Mouse (Mus musculus) hindbrain, embryonic 16.5 days (tissue): Measurements from ENCODE around the gene Tnks1bp1. TPM values are rescaled to one million over a fixed set of nuclear protein-coding genes. Genes with fewer than 3 reads are reported as not detected.
A peak's percentile ranks its signal among the peaks of the same experiment; 100 is the strongest.

ENCODE experiments used
- ATAC-seq: fragments of 200-750 bp; cut with Nextera tagmentation; 2 replicates; pipeline ENCODE4 v1.8.0; 2017; ENCODE audit warnings: moderate TSS enrichment, moderate library complexity
- H3K27ac ChIP-seq: fragments of 300-500 bp; sonication (generic); 2 replicates; pipeline ENCODE4 v1.5.1; 2014; ENCODE audit warnings: low read depth, mild to moderate bottlenecking, control low read depth, low read length, moderate library complexity
- H3K27me3 ChIP-seq: fragments of 300-500 bp; sonication (generic); replicated peaks from 2 replicates; pipeline ENCODE4 v1.6.1; 2014; ENCODE audit warnings: low read length; ENCODE audit not compliant: control insufficient read depth, insufficient read depth
- H3K36me3 ChIP-seq: fragments of 300-500 bp; sonication (generic); 2 replicates; pipeline ENCODE4 v1.6.1; 2014; ENCODE audit warnings: mild to moderate bottlenecking, low read length, moderate library complexity, mixed read lengths; ENCODE audit not compliant: control insufficient read depth, insufficient read depth
- H3K4me1 ChIP-seq: fragments of 300-500 bp; sonication (generic); 2 replicates; pipeline ENCODE4 v1.6.1; 2014; ENCODE audit warnings: low read depth, low read length; ENCODE audit not compliant: control insufficient read depth, insufficient read depth
- H3K4me2 ChIP-seq: fragments of 300-500 bp; sonication (generic); 2 replicates; pipeline ENCODE4 v1.6.1; 2014; ENCODE audit warnings: mild to moderate bottlenecking, low read length, control low read depth, moderate library complexity
- H3K4me3 ChIP-seq: fragments of 300-500 bp; sonication (generic); 2 replicates; pipeline ENCODE4 v1.5.1; 2014; ENCODE audit warnings: mild to moderate bottlenecking, low read length, control low read depth, moderate library complexity
- H3K9ac ChIP-seq: fragments of 300-500 bp; sonication (generic); 2 replicates; pipeline ENCODE4 v1.6.1; 2014; ENCODE audit warnings: low read depth, mild to moderate bottlenecking, control low read depth, low read length, moderate library complexity
- H3K9me3 ChIP-seq: fragments of 300-500 bp; sonication (generic); 2 replicates; pipeline ENCODE4 v1.6.1; 2014; ENCODE audit warnings: mild to moderate bottlenecking, low read length, moderate library complexity; ENCODE audit not compliant: control insufficient read depth
- WGBS: fragments of 180-500 bp; shearing (Covaris S2); extraction: QIAGEN DNeasy Blood & Tissue Kit; methylation state at CpG from one replicate; pipeline ENCODE4 v1.1.7; 2014; 5-methylcytosine and 5-hydroxymethylcytosine counted together
- polyA plus RNA-seq: library from polyadenylated mRNA; unstranded; fragments of >200 nt; fragmentation: Nextera tagmentation; extraction: Ambion mirVana; gene quantifications from 2 replicates; pipeline ENCODE4 v1.2.1, GENCODE M21; 2015

Gene Tnks1bp1
- polyA plus RNA-seq, 1 experiment from 2014 or later, result 19.6 TPM

- Histone ChIP-seq H3K27ac (no peak overlapping the region), H3K36me3 (peaks cover 10% of the 10 kb centered on the region)
These were observed 20.2 kb downstream of the Tnks1bp1 start for GRCm38 (mm10) chr2:85067903-85068625.

GRCm38 (mm10) chr2:85068626-85069025 lies 20.8 kb downstream of the Tnks1bp1 start:
- Histone ChIP-seq H3K4me1 (no peaks in the 10 kb centered on the region), H3K27ac (no peak overlapping the region), H3K9me3 (no peaks in the 10 kb centered on the region), H3K4me2 (no peak overlapping the region), H3K9ac (no peak overlapping the region), H3K4me3 (no peak overlapping the region), H3K27me3 (no peaks in the 10 kb centered on the region), H3K36me3 (peaks cover 9% of the 10 kb centered on the region)
- 86% methylated on average over 2 of the region's 2 CpGs for WGBS
- ATAC-seq, result no peak

More at GRCm38 (mm10) chr2:85067903-85068625, 20.2 kb downstream of the Tnks1bp1 start:
- WGBS, result 68% methylated on average over 10 of the region's 10 CpGs
- no peaks in the 10 kb centered on the region for H3K9me3 ChIP-seq
- H3K4me1 ChIP-seq, result no peaks in the 10 kb centered on the region
- no peak for ATAC-seq
- H3K4me2 ChIP-seq, result no peak overlapping the region
- H3K4me3 ChIP-seq, result no peak overlapping the region
- H3K9ac ChIP-seq, result no peak overlapping the region
- H3K27me3 ChIP-seq, result no peaks in the 10 kb centered on the region

GRCm38 (mm10) chr2:85070086-85070485 lies 22.3 kb downstream of the Tnks1bp1 start:
- Histone ChIP-seq H3K27me3 (no peaks in the 10 kb centered on the region), H3K36me3 (peaks cover 8% of the 10 kb centered on the region), H3K27ac (no peak overlapping the region), H3K9me3 (no peaks in the 10 kb centered on the region), H3K4me3 (no peak overlapping the region), H3K9ac (no peak overlapping the region), H3K4me2 (no peak overlapping the region), H3K4me1 (no peaks in the 10 kb centered on the region)
- ATAC-seq, result no peak
- 69% methylated on average over 15 of the region's 15 CpGs for WGBS

GRCm38 (mm10) chr2:85071921-85072320 lies 24.1 kb downstream of the Tnks1bp1 start:
- ATAC-seq, result no peak
- no peaks in the 10 kb centered on the region for H3K9me3 ChIP-seq
- peaks cover 8% of the 10 kb centered on the region for H3K36me3 ChIP-seq
- H3K4me3 ChIP-seq, result no peak overlapping the region
- 93% methylated on average over 5 of the region's 5 CpGs for WGBS
- no peak overlapping the region for H3K4me2 ChIP-seq
- no peaks in the 10 kb centered on the region for H3K4me1 ChIP-seq
- no peaks in the 10 kb centered on the region for H3K27me3 ChIP-seq
- no peak overlapping the region for H3K27ac ChIP-seq
- H3K9ac ChIP-seq, result no peak overlapping the region

- Histone ChIP-seq H3K9me3 (no peaks in the 10 kb centered on the region), H3K4me3 (no peak overlapping the region), H3K27me3 (no peaks in the 10 kb centered on the region), H3K4me2 (no peak overlapping the region), H3K4me1 (no peaks in the 10 kb centered on the region), H3K27ac (no peak overlapping the region), H3K36me3 (peaks cover 10% of the 10 kb centered on the region), H3K9ac (no peak overlapping the region)
- WGBS, result 88% methylated on average over 5 of the region's 5 CpGs
- ATAC-seq, result no peak
These were observed 25.9 kb downstream of the Tnks1bp1 start for GRCm38 (mm10) chr2:85073751-85074150.

GRCm38 (mm10) chr2:85088716-85089646 lies 41.2 kb downstream of the Tnks1bp1 start:
- no peaks in the 10 kb centered on the region for H3K9me3 ChIP-seq
- H3K9ac ChIP-seq, result no peak overlapping the region
- no peaks in the 10 kb centered on the region for H3K36me3 ChIP-seq
- peak; percentile 89 for ATAC-seq
- no peak overlapping the region for H3K4me2 ChIP-seq
- no peaks in the 10 kb centered on the region for H3K4me1 ChIP-seq
- H3K27me3 ChIP-seq, result no peaks in the 10 kb centered on the region
- no peak overlapping the region for H3K4me3 ChIP-seq
- 61% methylated on average over 11 of the region's 11 CpGs for WGBS
- H3K27ac ChIP-seq, result no peak overlapping the region

- H3K27me3 ChIP-seq, result no peaks in the 10 kb centered on the region
- 97% methylated on average over 4 of the region's 4 CpGs for WGBS
- H3K27ac ChIP-seq, result no peak overlapping the region
- no peak for ATAC-seq
- H3K4me3 ChIP-seq, result no peak overlapping the region
- H3K9me3 ChIP-seq, result no peaks in the 10 kb centered on the region
- H3K4me2 ChIP-seq, result no peak overlapping the region
- no peaks in the 10 kb centered on the region for H3K4me1 ChIP-seq
- no peak overlapping the region for H3K9ac ChIP-seq
- H3K36me3 ChIP-seq, result no peaks in the 10 kb centered on the region
These were observed 43.5 kb downstream of the Tnks1bp1 start for GRCm38 (mm10) chr2:85091325-85091724.

GRCm38 (mm10) chr2:85093376-85093775 lies 45.6 kb downstream of the Tnks1bp1 start:
- H3K9ac ChIP-seq, result no peak overlapping the region
- no peaks in the 10 kb centered on the region for H3K9me3 ChIP-seq
- no peak overlapping the region for H3K4me2 ChIP-seq
- WGBS, result 91% methylated on average over 1 of the region's 1 CpGs
- H3K4me1 ChIP-seq, result no peaks in the 10 kb centered on the region
- no peaks in the 10 kb centered on the region for H3K27me3 ChIP-seq
- H3K4me3 ChIP-seq, result no peak overlapping the region
- ATAC-seq, result no peak
- H3K27ac ChIP-seq, result no peak overlapping the region
- no peaks in the 10 kb centered on the region for H3K36me3 ChIP-seq

GRCm38 (mm10) chr2:85095906-85096305 lies 48.1 kb downstream of the Tnks1bp1 start:
- Histone ChIP-seq H3K4me2 (no peak overlapping the region), H3K9ac (no peak overlapping the region), H3K27ac (no peak overlapping the region), H3K4me1 (no peaks in the 10 kb centered on the region), H3K27me3 (no peaks in the 10 kb centered on the region), H3K4me3 (no peak overlapping the region), H3K36me3 (no peaks in the 10 kb centered on the region), H3K9me3 (no peaks in the 10 kb centered on the region)
- WGBS, result 20% methylated on average over 5 of the region's 5 CpGs
- no peak for ATAC-seq
